Mouse (Mus musculus) liver, embryonic 16.5 days (tissue): ENCODE measurements around the gene Nme6. TPM values are rescaled to one million over a fixed set of nuclear protein-coding genes. Genes with fewer than 3 reads are reported as not detected.

ENCODE experiments used
- ATAC-seq: fragments of 200-750 bp; cut with Nextera tagmentation; 2 replicates; pipeline ENCODE4 v1.8.0; 2017; ENCODE audit warnings: low read depth, mild to moderate bottlenecking, moderate number of reproducible peaks, moderate library complexity
- H3K27ac ChIP-seq: fragments of 300-500 bp; sonication (generic); 2 replicates; pipeline ENCODE4 v1.5.1; 2014; ENCODE audit warnings: mild to moderate bottlenecking, low read length
- H3K27me3 ChIP-seq: fragments of 300-500 bp; sonication (generic); 2 replicates; pipeline ENCODE4 v1.6.1; 2014; ENCODE audit warnings: low read depth, low read length, mixed read lengths; ENCODE audit not compliant: control insufficient read depth, insufficient read depth
- H3K36me3 ChIP-seq: fragments of 300-500 bp; sonication (generic); 2 replicates; pipeline ENCODE4 v1.6.1; 2014; ENCODE audit warnings: mild to moderate bottlenecking; ENCODE audit not compliant: control insufficient read depth, insufficient read depth
- H3K4me1 ChIP-seq: fragments of 300-500 bp; sonication (generic); 2 replicates; pipeline ENCODE4 v1.6.1; 2014; ENCODE audit warnings: low read depth, low read length, mixed read lengths; ENCODE audit not compliant: control insufficient read depth
- H3K4me2 ChIP-seq: fragments of 300-500 bp; sonication (generic); 2 replicates; pipeline ENCODE4 v1.6.1; 2014; ENCODE audit warnings: low read depth, low read length, mixed read lengths
- H3K4me3 ChIP-seq: fragments of 300-500 bp; sonication (generic); 2 replicates; pipeline ENCODE4 v1.5.1; 2014; ENCODE audit warnings: low read depth, mild to moderate bottlenecking, low read length
- H3K9ac ChIP-seq: fragments of 300-500 bp; sonication (generic); 2 replicates; pipeline ENCODE4 v1.6.1; 2014; ENCODE audit warnings: low read depth, low read length
- H3K9me3 ChIP-seq: fragments of 300-500 bp; sonication (generic); replicated peaks from 2 replicates; pipeline ENCODE4 v1.6.1; 2016; ENCODE audit warnings: low read length; ENCODE audit not compliant: control insufficient read depth
- WGBS: fragments of 180-500 bp; shearing (Covaris S2); extraction: QIAGEN DNeasy Blood & Tissue Kit; methylation state at CpG from one replicate; pipeline ENCODE4 v1.1.7; 2014; ENCODE audit not compliant: insufficient replicate concordance; 5-methylcytosine and 5-hydroxymethylcytosine counted together
- polyA plus RNA-seq: library from polyadenylated mRNA; unstranded; fragments of >200 nt; fragmentation: Nextera tagmentation; extraction: Ambion mirVana; gene quantifications from 2 replicates; pipeline ENCODE4 v1.2.1, GENCODE M21; 2015

The Nme6 gene
- polyA plus RNA-seq, 1 experiment from 2014 or later, result 51.0 TPM

DNA sequence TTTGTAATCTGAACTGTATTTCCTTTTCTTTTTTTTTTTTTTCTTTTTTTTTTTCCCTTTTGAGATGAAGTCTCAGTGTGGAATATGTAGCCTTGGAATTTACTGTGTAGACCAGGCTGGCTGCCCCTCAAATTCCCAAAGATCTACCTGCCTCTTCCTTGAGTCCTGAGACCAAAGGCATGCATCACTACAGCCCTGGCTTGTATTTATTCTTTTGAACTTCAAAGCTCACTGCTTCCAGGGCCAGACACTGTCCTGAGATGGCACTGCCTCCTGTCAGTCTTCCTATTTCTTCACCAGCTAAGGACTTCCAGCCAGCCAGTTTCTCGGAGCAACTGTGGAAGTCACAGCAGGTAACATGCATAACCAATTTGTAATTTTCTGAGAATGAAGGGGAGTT is 20.6 kb upstream of the Nme6 start, which contains the start of gene Spink8:
Gene Spink8, plus strand, starts transcription at position 301 of the 400 bp plus-strand sequence.
- Histone ChIP-seq H3K4me2 (no peak within 1 kb of the TSS), H3K4me3 (no peak within 1 kb of the TSS), H3K9me3 (no peaks in the 10 kb centered on the region), H3K27ac (no peak within 1 kb of the TSS), H3K4me1 (no peaks in the 10 kb centered on the region), H3K27me3 (no peaks in the 10 kb centered on the region), H3K36me3 (no peaks in the 10 kb centered on the region), H3K9ac (no peak within 1 kb of the TSS)
- WGBS, result 71% methylated on average over 1 of the region's 1 CpGs
- no peak for ATAC-seq

DNA sequence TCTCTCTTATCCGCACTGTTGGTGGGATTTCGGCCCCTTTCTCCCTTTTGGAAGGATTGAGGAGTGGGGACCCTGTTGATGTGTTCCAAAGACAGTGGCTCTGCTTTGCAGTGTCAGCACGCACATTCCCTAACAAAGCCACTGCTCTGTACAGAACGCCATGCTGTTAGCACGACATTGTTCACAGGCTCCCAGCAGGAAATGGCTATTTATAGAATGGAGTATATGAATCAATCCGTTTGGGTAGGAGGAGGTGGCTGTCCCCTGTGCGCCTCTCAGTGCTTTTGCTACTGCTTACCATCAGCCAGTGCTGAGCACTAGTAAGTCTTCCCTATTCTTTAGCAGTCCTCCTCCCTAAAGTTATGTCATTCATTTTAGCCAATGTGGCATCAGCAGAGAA is 19.1 kb upstream of the Nme6 start:
- H3K4me3 ChIP-seq, result no peak overlapping the region
- no peaks in the 10 kb centered on the region for H3K36me3 ChIP-seq
- H3K4me1 ChIP-seq, result no peaks in the 10 kb centered on the region
- H3K27ac ChIP-seq, result no peak overlapping the region
- H3K27me3 ChIP-seq, result no peaks in the 10 kb centered on the region
- no peak for ATAC-seq
- no peaks in the 10 kb centered on the region for H3K9me3 ChIP-seq
- 29% methylated on average over 7 of the region's 7 CpGs for WGBS
- H3K9ac ChIP-seq, result no peak overlapping the region
- no peak overlapping the region for H3K4me2 ChIP-seq

DNA sequence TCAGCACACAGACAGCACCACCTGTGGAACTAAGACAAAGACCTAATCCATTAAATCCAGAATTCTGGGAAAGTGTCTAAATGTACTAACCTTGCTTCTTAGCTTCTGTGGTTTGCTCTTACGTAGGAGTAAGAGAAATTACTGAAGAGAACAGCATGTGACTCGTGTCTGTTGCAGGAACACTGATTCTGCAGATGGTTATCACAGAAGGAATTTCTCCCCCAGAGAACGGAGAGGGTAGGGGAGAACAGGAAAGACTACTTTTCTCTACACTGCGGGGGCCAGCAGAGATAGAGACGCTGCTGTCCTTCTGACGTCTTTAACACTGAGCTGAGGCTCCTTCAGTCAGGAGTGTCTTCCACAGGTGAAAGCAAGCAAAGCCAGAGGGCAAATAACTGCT is 16.2 kb upstream of the Nme6 start:
- H3K27ac ChIP-seq, result no peak overlapping the region
- no peak overlapping the region for H3K9ac ChIP-seq
- no peak overlapping the region for H3K4me3 ChIP-seq
- no peak for ATAC-seq
- WGBS, result 23% methylated on average over 6 of the region's 6 CpGs
- H3K36me3 ChIP-seq, result no peaks in the 10 kb centered on the region
- no peak overlapping the region for H3K4me2 ChIP-seq
- H3K4me1 ChIP-seq, result no peaks in the 10 kb centered on the region
- no peaks in the 10 kb centered on the region for H3K27me3 ChIP-seq
- H3K9me3 ChIP-seq, result no peaks in the 10 kb centered on the region

DNA sequence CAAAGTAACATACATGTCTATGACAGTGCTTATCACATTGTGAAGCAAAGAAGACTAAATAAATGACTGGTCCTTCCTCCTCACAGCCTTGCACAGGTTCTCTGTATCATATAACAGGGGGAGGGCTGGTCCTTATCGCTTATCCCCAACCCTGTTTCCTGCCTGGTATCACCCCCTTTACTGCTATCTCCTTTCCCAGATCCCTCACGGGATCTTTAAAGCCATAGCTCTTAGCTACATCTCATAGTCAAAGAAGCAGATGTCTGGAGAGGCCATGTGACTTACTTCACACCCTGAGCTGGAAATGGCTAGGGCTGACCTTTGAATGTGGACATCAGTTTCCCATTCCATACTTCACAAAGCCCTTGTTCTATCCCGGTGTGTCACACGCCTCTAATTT is 6.8 kb upstream of the Nme6 start:
- Histone ChIP-seq H3K4me2 (no peak overlapping the region), H3K27me3 (no peaks in the 10 kb centered on the region), H3K9ac (no peak overlapping the region), H3K4me3 (no peak overlapping the region), H3K27ac (no peak overlapping the region), H3K4me1 (peaks cover 7% of the 10 kb centered on the region), H3K36me3 (no peaks in the 10 kb centered on the region), H3K9me3 (no peaks in the 10 kb centered on the region)
- 21% methylated on average over 4 of the region's 4 CpGs for WGBS
- peak; percentile 87 for ATAC-seq

DNA sequence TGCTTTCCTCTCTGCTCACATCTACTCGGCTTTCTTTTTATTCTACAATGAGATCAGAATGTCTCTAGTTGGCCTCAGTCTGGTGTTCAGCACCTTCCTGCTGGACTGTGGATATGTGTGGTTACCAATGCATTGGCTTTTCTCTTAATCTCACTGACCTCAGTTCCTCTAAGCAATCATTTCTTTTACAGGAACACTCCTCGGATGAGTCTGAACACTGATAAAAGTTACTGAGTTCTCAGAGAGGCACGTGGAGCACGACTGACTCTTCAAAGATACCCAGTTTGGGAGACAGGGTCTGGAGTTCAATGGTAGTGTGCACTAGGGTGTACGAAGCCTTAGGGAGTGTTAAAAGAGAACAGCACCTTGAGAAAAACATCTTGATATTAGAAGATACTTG is 6.4 kb upstream of the Nme6 start:
- peak; percentile 55 for ATAC-seq
- Histone ChIP-seq H3K27ac (no peak overlapping the region), H3K4me2 (no peak overlapping the region), H3K4me3 (no peak overlapping the region), H3K4me1 (peaks cover 7% of the 10 kb centered on the region), H3K27me3 (no peaks in the 10 kb centered on the region), H3K9me3 (no peaks in the 10 kb centered on the region), H3K9ac (no peak overlapping the region), H3K36me3 (no peaks in the 10 kb centered on the region)
- WGBS, result 25% methylated on average over 5 of the region's 5 CpGs

DNA sequence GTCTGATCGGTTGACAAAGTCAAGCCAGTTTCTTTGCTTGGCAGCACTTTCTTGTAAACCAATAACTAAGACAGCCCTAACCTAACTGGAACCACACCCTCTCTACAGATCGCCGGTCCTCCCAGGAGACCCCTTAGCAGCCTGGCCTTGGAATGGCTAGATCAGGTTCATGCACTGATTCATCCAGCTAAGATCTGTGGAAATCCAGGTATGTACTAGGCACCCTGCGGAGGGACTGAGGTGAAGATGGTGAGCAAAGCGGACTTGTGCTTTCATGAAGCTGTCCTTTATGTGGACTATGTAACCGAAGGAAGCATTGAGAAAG is 501 bp downstream of the Nme6 start:
- Histone ChIP-seq H3K4me3 (peak overlapping the region; percentile 79), H3K9me3 (no peaks in the 10 kb centered on the region), H3K9ac (peak overlapping the region; percentile 76), H3K36me3 (no peaks in the 10 kb centered on the region), H3K4me2 (peak overlapping the region; percentile 87), H3K27me3 (no peaks in the 10 kb centered on the region), H3K4me1 (peaks cover 6% of the 10 kb centered on the region; the same call in 1 of the 2 replicates), H3K27ac (no peak overlapping the region)
- whole genome bisulfite sequencing, result 10% methylated on average over 6 of the region's 6 CpGs
- peak; percentile 1; the same call in 1 of the 2 replicates for ATAC-seq

DNA sequence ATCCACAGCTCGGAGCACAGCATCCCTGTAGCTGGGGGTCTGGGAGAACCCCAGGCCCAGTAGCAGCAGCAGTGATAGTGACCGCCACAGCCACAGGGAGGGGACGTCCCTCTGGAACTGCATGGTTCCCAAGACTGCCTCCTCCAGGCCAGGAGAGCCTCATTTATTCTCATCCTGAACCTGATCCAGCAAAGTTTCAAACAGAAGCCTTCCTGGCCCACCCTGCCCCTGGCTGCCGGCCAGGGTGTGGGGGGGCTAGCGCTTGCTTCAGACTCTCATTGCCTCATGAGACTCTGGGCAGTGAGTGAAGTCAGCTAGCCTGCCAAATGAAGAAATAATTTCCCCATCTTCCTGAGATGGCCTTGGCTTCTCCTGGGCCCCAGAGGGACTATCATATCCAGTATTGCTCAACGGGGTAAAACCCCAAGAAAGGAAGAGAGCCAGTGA is 16.8 kb downstream of the Nme6 start, which contains the start of gene Camp:
Gene Camp, minus strand, starts transcription at position 306 of the 447 bp plus-strand sequence.
- H3K27ac ChIP-seq, result peak within 1 kb of the TSS; percentile 21
- peak; percentile 45 for ATAC-seq
- no peaks in the 10 kb centered on the region for H3K27me3 ChIP-seq
- WGBS, result 69% methylated on average over 6 of the region's 6 CpGs
- no peak within 1 kb of the TSS for H3K4me2 ChIP-seq
- no peaks in the 10 kb centered on the region for H3K9me3 ChIP-seq
- 0 out of 2 replicates have a peak, but pooled peaks cover under 1% of the 10 kb centered on the region for H3K36me3 ChIP-seq
- no peak within 1 kb of the TSS; the same call in 1 of the 2 replicates for H3K9ac ChIP-seq
- H3K4me3 ChIP-seq, result peak within 1 kb of the TSS; percentile 22
- H3K4me1 ChIP-seq, result no peaks in the 10 kb centered on the region

DNA sequence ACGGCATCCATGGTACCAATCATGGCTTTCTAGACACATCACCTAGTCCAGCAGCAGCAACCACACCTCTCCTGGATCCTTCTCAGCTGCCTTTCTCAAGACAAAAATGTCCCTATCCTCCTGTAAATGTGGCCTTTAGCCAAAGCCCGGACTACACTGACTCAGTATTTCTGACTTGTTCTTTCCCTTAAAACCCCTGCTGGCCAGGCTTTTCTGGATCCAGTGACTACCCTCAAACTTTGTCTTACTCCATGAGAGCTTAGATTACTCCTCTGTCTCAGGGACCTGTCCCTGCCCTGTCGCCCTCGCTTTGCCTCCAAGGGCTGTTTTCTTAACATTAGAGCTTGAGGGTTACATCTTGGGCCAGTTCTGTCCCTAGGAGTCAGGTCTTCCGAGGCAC is 17.6 kb downstream of the Nme6 start:
- no peak for ATAC-seq
- no peak overlapping the region for H3K4me2 ChIP-seq
- peak overlapping the region; percentile 14; the same call in 1 of the 2 replicates for H3K27ac ChIP-seq
- H3K36me3 ChIP-seq, result no peaks in the 10 kb centered on the region
- no peak overlapping the region for H3K9ac ChIP-seq
- no peak overlapping the region for H3K4me3 ChIP-seq
- H3K4me1 ChIP-seq, result no peaks in the 10 kb centered on the region
- 70% methylated on average over 5 of the region's 5 CpGs for WGBS
- no peaks in the 10 kb centered on the region for H3K9me3 ChIP-seq
- H3K27me3 ChIP-seq, result no peaks in the 10 kb centered on the region

DNA sequence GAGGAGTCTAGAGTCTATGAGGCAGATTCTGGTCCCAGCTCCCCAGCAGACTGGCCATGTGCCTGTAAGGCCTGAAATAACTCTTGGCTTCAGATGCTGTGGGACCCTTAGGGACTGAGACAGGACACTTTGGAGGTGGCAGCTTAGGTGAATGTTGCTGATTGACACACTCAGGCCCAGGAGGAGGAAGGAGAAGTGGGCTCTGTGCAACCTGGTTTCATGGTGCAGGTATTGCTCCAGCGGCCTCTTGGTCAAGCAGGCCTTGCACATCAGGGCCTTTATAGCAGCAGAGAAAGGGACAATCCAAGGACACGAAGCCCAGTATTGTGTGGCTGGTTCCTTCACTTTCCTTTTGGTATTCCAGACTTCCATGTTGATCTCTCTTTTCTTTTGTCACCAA is 21.8 kb downstream of the Nme6 start:
- Histone ChIP-seq H3K4me3 (no peak overlapping the region), H3K9me3 (no peaks in the 10 kb centered on the region), H3K36me3 (no peaks in the 10 kb centered on the region), H3K4me2 (no peak overlapping the region), H3K27ac (no peak overlapping the region), H3K9ac (no peak overlapping the region), H3K4me1 (no peaks in the 10 kb centered on the region; the same call in 1 of the 2 replicates), H3K27me3 (no peaks in the 10 kb centered on the region)
- ATAC-seq, result peak; percentile 19; the same call in 1 of the 2 replicates
- WGBS, result 66% methylated on average over 2 of the region's 2 CpGs
